Mouse (Mus musculus) embryo, embryonic 10 days (tissue): Measurements from ENCODE around the gene Tor1aip1.
A peak's percentile ranks its signal among the peaks of the same experiment; 100 is the strongest.

Experiments used
- DNase-seq: peaks from one replicate; pipeline ENCODE4 v3.0.0-alpha.2; 2015; ENCODE audit warnings: low spot score

Tor1aip1 gene

DNA sequence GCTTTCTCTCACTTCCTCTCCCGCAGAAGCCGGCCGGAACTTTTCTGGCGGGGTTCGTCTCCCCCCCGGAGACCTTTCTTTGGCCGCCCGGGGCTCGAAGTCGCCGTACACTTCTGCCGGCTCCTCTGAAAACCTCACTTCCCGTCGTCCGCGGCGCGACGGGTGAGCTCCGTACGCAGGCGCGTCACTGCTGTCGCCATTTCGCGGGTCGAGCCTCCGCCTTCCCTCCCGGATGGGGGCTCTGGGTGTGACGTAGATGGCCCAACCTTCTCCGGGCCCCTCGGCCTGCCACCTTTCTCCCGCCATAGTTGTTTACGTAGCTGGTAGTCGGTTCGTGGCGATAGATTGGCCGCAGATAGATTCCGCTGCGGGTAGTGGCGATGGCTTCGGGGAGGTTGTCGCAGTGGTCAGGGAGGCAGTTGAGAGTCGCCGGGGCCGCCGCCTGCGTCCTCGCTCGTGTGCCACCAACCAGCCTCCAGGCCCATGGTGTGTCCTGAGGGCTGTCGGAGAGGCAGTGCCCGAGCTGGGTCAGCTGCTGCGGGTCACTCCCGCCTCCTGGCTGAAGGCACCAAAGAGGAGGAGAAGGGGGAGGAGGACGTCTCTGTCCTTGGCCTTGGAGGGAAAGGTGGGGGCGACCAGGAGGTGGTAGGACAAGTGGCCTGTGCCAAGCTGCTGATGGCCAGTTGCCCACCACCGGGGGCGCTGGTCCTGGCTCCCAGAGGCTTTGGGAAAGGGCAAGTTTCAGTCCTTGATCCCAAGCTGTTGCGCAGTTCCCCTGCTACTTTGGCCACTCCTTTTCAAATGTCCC is at the start of gene Tor1aip1:
Gene Tor1aip1, minus strand, starts transcription at position 551 of the 808 bp plus-strand sequence.
- peak; percentile 99 for DNase-seq

DNA sequence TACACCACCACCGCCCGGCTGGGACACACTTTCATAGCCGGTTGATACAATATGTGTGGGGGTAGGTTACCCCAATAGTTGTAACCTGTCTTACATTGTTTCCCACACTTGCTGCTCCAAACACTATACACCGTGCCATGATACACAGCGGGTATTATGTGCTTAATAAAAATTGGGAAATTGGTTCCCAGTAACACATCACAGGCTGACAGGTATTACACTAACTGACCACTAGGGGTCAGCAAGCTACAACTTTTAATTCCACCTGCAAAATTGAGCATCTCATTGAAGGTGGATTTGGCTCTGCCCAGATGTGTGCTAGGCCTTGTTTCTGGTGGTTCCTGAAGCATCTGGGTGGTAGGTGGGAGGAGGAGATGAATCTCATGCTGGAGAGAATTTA is 49.5 kb upstream of the Tor1aip1 start:
- DNase-seq = peak; percentile 77

DNA sequence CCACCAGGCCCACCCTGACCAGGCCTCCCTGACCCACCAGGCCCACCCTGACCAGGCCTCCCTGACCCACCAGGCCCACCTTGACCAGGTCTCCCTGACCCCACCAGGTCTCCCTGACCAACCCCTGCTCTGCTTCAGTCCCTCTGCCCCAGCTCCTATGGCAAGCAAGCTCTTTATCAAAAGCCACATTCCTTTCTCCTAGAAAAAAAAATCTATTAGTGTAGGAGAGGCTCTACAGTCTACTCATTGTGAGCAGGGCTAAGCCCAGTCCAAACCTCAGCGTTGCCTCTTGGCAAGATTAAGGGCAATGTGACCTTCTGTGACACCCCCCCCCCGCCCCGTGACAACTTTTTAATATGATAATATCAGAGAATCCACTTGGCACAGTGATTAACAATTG is 48.3 kb upstream of the Tor1aip1 start:
- DNase-seq = no peak

GRCm38 (mm10) chr1:156077655-156078054 is 41.4 kb upstream of the Tor1aip1 start:
- peak; percentile 34 for DNase-seq

- no peak for DNase-seq
Observed at GRCm38 (mm10) chr1:156076474-156076873, 40.2 kb upstream of the Tor1aip1 start.

DNA sequence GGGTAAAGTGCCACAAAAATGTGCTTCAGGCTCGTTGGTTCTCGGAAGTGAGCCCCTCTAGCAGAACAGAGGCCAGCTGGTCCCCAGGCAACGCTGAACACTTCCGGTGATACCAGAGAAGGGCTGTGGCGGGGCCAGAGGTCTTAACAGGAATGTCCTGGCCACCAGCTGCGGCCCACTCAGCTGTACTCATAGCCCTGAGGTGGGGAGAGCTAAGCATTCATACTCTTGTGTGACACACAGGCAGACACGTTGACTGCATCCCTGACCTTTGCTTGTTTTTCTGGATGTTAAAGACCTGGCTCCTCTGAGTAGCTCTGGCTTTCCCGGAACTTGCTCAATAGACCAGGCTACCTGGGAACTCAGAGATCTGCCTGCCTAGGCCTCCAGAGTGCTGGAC is 38.3 kb upstream of the Tor1aip1 start:
- DNase-seq = peak; percentile 80

DNA sequence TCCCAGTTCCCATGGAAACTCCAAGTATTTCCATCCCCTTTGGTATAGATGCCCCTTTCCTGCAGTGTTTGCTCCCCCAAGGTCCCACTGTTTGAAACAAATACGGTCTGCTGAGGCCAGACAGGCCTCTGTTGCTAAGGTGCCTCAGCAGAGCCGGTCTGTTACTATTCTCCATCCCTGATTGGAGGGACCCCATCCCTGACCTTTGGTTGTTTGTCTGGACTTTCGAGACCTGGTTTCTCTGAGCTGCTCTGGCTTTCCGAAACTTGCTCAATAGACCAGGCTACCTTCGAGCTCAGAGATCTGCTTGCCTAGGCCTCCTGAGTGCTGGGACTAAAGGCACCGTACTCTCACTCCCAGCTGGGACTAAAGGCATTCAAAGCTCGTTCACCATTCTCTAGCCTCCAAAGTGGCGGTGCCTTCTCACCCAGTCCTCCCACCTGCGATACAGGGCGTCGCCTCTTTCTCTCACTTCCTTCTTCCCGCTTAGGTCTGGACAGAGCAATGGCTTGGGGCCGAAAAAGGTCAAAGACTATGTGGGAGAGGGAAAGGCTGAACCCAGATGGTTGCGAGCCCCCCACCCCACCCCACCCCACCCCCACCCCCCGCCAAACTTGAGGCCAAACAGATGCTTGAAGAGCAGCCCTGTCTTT is 37.0 kb upstream of the Tor1aip1 start:
- no peak for DNase-seq

GRCm38 (mm10) chr1:156070106-156070505 is 33.8 kb upstream of the Tor1aip1 start:
- no peak for DNase-seq

- DNase-seq = no peak
Observed at GRCm38 (mm10) chr1:156066133-156066532, 29.9 kb upstream of the Tor1aip1 start.

DNA sequence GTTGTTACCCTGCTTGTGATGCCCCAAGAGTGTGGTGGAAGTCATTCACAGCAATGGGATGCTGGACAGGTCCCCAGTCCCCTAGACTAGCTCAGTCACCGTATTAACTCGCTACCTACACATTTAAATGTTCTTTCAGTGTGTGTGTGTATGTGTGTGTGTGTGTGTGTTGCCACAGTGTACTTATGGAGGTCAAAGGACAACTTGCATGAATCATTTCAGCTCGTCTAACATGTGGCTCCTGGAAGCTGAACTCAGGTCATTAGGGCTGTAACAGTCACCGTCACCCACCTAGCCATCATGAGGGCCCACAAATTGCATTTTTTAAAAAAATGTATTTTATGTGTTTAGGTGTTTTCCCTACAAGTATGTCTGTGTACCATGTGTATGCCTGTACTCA is 25.9 kb upstream of the Tor1aip1 start:
- no peak for DNase-seq

DNA sequence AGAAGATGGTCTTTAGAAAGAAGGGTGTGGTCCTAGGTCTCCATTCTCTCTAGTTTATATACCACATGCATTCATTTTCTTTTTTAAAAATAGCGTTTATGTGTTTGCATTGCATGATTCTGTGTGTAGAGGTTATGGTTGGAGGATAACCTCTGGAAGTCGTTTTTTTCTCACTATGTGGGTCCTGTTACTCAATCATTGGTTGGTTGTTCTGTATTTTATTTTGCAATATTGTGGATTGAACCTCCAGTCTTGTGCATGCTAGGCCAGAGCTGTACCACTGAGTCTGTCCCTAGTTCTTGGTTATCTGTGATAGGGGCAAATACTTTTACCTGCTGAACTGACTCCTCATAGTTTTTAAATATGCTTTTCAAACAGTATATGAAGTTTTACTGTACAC is 21.9 kb upstream of the Tor1aip1 start:
- no peak for DNase-seq

DNA sequence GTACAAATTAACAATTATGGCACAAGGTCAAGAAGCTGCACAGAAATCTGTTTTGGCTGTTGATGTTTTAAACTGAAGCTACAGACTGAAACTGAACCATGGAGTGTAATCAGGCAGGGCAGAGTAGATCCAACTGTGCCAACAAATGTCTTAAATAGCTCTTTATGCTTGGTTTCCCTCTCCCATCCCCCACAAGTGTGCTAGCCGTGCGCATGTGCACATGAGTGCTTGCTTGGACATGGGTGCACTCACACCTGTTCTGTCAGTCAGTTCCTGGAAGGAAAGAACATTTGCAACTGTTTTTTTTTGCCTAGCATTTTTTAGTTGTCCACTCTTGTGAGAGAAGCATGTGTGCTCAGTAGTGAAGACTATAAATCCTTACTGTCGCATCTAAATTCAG is 10.4 kb upstream of the Tor1aip1 start:
- no peak for DNase-seq

GRCm38 (mm10) chr1:156044211-156044611 is 7.9 kb upstream of the Tor1aip1 start:
- DNase-seq = no peak

DNA sequence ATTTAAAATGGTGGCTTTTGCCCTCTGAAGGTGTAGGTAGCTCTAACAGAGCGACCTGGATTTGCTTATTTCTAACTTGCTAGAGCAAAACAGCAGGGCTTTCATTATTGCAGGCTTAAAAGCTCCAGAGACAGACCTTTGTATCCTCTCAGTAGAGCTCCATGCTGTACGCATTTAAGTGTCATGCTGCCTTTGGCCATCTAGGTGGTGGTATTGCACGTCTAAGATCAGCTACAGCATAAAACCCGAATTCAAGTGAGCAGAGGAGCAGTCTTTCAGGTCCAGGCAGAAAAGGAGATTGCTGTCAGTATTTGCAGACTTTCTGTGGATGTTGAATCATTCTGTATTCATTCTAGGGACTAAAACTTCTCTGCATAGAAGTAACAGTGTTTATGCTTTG is 6.7 kb upstream of the Tor1aip1 start:
- peak; percentile 81 for DNase-seq

- no peak for DNase-seq
Observed at GRCm38 (mm10) chr1:156042481-156042880, 6.2 kb upstream of the Tor1aip1 start.

DNA sequence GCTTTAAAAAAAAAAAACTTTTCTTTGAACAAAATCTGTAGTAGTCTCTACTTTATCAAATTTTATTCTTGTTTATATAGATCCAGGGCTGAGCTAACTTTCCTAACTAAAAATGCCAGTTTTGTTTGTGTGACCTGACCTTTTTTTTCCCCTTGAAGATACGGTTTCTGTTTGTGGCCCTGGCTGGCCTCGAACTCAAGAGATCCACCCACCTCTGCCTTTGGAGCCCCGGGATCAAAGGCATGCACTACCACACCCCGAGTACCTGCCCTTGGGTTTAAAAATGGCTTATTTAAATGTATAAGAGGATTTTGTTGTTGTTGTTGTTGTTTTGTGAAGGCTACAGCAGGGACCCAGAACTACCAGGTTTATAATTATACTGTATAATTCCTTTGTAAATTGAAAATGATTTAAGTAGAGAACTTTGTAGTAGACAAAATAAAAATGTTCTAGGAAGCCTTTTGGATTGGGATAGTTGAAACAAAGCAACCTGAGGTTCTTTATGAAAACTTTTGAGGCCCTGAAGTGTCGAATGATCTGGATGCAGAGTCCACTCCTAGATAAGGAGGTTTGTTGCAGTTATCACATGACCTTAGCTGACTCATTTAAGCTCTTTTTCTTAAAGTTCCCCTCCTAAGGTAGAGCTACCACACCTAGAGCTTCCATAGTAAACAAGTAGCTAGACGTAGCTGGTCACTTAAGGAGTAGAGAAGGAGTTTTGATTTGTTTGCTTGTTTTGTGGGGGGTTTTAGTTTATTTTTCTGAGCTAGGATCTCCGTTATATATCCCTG is 5.4 kb upstream of the Tor1aip1 start:
- DNase-seq = no peak

DNA sequence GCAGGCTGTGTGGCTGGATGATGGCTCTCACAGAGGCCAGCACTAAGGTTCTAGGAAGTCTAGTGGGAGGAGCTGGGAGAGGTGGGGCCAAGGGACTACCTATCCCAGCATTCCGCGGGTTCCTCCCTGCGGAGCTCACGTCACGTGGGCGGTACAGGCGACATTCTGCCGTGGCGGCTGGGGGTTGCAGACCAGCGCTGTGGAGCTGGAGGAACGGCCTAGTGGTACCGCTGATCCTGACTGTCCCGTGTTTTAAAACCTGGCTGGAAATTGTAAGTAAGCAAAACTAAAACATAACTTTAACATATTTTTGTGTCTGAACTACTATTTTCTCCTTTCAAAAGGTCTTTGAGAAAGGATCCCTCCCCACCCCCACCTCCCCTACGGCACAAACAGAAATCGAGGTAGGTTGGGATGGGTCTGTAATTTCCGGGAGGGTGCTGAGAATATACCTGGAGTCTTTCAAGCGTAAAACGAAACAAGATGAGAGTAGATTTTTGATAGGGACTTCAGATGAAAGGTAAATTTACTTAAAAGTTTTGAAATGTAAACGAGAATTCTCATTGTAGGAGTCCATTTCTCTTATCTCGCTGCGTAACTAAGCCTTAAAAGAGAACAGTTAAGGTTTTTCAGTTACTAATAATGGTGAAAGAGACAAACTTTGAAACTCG is 4.6 kb upstream of the Tor1aip1 start:
- peak; percentile 98 for DNase-seq

DNA sequence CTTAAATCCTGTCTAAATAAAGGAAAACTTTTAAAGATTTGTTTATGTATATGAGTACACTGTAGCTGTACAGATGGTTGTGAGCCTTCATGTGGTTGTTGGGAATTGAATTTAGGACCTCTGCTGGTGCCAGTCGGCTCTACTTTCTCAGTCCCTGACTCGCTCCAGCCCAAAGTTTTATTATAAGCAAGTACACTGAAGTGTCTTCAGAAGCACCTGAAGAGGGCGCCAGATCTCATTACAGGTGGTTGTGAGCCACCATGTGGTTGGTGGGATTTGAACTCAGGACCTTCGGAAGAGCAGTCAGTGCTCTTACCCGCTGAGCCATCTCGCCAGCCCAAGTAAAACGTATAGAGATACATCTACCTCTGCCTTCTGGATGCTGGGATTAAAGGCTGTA is 3.7 kb upstream of the Tor1aip1 start:
- peak; percentile 33 for DNase-seq

DNA sequence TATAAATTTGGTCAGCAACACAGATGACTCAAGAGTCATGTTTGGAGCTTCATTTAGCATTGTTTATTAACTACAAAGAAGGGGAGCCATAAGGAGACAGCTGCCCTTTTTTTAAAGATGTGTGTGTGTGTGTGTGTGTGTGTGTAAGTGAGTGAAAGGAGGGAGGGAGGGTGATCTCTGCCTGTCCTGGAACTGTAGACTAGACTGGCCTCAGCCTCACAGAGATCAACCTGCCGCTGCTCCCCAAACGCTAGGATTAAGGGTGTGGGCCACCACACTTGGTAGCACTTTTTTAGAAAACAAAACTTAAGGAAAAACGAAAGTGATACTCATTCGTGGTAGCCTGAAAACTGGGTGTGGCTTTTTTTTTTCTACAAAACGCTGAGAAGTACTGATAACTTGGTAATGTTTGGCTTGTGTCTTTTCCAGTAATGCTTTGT is 884 bp upstream of the Tor1aip1 start:
- DNase-seq = no peak

DNA sequence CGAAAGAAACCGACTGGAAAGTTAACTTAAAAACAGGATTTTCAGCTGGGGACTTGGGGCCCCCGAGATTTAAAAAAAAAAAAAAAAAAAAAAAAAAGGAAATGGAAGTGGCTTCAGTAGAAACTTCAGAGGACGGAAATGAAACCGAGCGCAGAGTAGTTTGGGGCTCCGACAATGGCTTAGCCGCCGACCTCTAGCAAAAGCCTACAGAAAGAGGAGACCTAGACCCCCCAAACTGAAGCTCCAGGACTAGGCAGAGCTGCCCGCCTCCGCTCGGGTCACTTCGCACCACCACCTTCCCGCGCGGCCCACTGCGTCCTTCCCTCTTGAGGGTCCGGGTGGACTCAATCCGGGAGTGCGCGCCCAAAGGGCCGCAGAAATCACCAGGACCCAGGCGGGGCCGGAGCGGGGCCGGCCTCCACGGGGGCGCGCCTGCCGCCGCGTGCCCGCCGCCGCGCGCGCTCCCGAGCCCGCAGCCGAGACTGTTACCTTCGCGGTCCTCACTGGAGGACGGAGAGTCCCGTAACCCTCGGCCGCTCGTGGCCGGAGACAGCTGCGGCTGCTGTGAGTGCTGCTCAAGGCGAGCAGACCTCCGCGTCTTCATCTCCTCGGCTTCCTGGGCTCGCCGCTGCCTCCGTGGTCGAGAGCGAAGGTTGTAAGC is 881 bp downstream of the Tor1aip1 start, which contains the start of gene Tor1aip2:
Gene Tor1aip2, plus strand, starts transcription at position 135 of the 661 bp plus-strand sequence.
- DNase-seq = peak; percentile 87

DNA sequence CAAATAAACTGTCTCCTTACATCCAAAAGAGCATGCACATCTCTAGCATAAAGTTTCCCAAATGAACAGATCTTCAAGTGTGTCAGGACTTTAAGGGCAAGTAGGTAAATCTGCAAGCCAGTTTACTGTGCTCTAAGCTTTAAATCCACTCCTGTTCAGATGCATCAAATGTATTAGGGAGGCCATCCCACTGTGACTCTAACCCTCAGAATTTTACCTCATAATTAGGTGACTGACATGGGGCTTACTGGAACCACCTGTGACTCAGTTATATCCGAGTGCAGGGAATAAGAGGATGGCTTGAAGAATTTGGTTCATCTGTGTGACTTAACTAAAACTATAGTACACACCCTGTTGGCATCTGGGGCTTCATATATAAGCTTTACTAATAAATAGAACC is 1.6 kb downstream of the Tor1aip1 start:
- no peak for DNase-seq

GRCm38 (mm10) chr1:156033921-156034320 is 2.4 kb downstream of the Tor1aip1 start:
- DNase-seq = no peak
